Mouse (Mus musculus) c-Kit-negative CD71-positive TER-119-positive erythroid progenitor cells, embryonic 14.5 days (primary cell): Measurements from ENCODE around the gene Nfkb1.

Source experiments
- DNase-seq: peaks from one replicate; pipeline ENCODE4 v3.0.0-alpha.2; 2013; ENCODE audit warnings: low read depth, low spot score

The Nfkb1 gene

DNA sequence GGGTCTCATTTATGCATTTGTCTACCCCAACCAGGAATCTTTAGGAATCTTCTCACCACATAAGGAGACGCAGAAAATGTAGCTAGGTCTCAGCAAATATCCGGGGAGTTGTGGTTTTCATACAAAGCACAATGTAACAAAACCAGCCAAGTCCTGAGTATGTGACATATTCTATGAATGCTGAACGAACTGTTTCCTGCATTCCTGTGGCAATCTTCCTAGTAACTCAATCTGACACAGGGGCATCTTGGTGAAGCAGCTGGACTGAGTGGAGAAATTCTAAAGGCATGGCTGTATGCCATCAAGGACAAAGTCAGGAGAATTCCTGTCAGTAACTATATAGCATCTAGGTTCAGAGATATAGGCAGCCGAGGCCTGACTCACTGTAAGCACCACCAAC, 20.5 kb downstream of the Nfkb1 start:
- DNase-seq: no peak

DNA sequence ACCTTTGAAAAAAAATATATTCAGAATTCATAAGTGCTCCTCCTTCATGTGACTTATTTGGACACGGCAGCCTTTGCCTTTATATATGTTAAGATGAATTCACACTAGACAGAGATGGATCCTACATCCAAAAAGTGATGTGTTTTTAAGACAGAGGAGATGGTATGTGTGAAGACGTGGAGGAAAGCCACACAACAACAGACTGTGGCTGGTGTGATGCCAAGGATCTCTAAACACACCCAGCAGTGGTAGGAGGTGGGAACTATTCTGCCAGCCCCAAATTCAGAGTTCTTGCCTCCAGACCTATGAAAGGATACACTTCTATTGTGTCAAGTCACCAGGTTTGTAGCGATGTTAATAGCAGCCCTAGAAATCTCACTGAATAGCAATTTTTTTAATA, 24.3 kb downstream of the Nfkb1 start:
- DNase-seq: no peak

- no peak for DNase-seq
Observed at GRCm38 (mm10) chr3:135665777-135666259, 25.5 kb downstream of the Nfkb1 start.

- DNase-seq: no peak
Observed at GRCm38 (mm10) chr3:135662139-135662864, 29.0 kb downstream of the Nfkb1 start.

DNA sequence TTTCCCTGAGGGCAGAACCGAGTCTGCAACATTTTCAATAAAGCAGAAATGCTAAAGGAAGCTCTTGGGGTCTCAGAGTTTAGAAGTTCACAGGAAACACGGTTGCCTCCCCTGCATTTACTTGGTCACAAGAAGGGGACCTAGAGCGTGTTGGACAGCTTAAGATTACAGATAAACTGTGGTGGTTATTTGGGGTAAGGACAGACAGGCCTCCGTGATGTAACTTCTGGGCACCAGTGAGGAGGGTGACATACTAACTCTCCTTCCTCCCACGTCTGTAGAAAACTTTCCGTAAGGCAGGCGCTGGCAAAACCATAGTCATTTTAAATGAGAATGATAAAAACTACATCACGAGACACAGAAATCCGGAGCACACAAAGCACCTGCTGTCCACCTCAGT, 29.6 kb downstream of the Nfkb1 start:
- DNase-seq: no peak

DNA sequence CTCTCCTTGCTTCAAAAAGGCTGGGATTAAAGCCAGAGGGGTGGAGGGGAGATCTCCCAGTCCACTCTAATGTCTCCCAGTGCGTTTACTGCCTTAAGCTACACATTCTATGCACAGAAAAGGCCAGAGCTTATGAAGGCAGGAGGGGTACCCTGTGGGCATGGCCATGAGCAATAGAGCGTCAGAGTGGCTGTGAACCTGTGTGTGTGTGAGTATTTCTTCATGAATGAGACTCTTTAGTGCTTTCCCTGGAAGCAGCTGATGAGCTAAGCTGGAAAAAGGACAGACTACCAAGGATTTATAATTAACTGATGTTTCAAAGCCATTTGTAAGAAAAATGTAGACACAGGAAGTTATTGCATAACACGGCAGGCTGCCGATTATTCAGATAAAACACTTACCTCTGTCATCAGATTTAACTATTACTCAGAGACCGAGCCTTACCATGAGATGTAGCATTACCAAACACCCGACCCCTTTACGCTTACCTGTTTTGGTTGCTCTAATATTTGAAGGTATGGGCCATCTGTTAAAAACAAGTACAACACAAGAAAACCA, 32.7 kb downstream of the Nfkb1 start:
- DNase-seq: no peak

GRCm38 (mm10) chr3:135656156-135656555, 35.2 kb downstream of the Nfkb1 start:
- DNase-seq: no peak

DNA sequence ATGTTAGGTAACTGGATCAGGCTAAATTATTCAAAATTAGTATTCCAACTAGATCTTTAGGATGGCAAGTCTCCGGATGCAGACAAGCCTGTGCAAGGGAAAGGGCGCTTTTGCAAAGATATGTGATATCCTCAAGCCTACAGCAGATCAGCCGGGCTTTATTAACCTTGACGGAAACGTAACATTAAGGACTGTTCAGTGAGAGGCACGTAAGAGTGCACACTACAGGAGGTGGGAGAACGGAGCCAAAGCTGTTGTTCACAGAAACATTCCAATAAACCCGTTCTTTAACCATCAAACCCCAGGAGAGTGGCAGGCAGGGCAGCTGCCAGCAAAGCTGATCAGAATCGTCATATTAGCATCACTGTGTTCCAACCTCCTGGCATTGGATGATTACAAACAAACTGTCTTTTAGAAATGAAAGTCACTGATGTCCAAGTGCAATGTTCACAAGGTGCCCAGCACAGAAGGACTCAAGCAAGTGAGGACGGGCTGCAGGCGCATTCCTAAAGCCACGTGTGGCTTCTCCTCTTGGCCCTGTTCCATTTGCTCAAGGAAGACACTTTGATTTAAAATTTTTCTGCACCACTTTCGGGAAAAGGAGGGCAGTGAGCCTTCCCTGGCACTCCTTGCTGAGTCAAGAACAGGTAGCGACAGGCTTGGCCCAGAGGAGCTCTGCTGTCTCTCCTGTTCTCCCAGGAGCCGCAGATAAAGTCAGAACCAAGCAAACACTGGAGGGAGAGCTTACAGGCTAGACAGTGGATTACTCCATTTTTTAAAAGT, 40.4 kb downstream of the Nfkb1 start:
- no peak for DNase-seq

GRCm38 (mm10) chr3:135649809-135650208, 41.5 kb downstream of the Nfkb1 start:
- DNase-seq: no peak

- DNase-seq: no peak
Observed at GRCm38 (mm10) chr3:135648501-135648900, 42.8 kb downstream of the Nfkb1 start.

- DNase-seq: no peak
Observed at GRCm38 (mm10) chr3:135646622-135647021, 44.7 kb downstream of the Nfkb1 start.

GRCm38 (mm10) chr3:135644971-135645370, 46.4 kb downstream of the Nfkb1 start:
- DNase-seq: no peak

- no peak for DNase-seq
Observed at GRCm38 (mm10) chr3:135641623-135641915, 49.8 kb downstream of the Nfkb1 start.

DNA sequence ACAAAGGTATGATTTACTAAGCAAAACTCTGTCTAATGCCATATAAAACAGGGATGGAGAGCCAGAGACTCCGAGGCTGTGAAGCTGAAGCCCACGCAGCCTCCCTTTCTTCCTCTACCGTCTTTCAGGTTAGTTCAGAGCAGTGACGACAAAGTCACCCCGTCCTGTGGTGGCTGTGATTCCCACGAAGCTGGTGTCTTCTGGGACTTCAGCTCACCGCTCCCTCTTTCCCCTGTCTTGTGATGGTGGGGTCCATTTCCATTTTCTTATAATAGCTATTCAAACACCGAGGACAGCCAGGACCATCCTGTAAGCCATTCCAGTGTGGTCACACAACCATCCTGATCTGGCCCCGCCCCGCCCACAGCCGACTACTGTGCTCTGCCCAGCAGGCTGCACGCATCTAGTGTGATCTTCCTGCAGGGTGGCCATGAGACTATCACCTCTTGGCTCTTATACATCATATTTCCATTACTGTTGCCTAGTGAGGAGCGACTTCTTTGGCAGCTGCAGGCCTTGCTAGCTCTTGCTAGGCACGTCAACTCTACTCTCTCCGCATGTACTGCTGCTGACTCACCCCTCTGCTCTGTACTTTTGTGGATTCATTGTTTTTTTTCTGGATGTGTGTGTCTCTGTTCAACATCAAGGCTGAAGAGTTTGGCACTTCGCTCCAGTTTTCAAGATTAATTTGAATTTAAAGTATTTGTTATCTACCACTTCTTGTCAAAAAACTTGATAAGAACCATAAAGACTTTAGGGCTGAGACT, 50.3 kb downstream of the Nfkb1 start:
- DNase-seq: no peak

DNA sequence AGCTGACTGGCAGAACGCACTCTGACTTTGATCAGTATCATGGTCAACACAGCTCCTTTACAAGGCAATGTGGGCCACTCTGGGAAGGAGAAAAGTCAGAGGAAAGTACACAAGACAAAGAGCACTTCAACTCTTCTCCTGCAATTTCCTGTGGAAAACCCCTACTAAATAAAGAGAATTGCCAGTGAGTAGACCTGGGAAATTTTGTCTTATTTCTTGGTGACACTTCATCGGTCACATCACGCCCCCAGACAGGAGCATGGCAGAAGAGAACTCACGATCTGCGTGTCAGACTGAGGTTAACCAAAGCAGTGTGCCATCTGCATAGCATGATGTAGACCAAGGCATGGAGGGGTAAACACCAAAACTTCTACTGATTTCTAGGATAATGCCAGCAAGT, 51.1 kb downstream of the Nfkb1 start:
- no peak for DNase-seq

GRCm38 (mm10) chr3:135637592-135637991, 53.8 kb downstream of the Nfkb1 start:
- no peak for DNase-seq

GRCm38 (mm10) chr3:135636454-135636853, 54.9 kb downstream of the Nfkb1 start:
- DNase-seq: no peak

DNA sequence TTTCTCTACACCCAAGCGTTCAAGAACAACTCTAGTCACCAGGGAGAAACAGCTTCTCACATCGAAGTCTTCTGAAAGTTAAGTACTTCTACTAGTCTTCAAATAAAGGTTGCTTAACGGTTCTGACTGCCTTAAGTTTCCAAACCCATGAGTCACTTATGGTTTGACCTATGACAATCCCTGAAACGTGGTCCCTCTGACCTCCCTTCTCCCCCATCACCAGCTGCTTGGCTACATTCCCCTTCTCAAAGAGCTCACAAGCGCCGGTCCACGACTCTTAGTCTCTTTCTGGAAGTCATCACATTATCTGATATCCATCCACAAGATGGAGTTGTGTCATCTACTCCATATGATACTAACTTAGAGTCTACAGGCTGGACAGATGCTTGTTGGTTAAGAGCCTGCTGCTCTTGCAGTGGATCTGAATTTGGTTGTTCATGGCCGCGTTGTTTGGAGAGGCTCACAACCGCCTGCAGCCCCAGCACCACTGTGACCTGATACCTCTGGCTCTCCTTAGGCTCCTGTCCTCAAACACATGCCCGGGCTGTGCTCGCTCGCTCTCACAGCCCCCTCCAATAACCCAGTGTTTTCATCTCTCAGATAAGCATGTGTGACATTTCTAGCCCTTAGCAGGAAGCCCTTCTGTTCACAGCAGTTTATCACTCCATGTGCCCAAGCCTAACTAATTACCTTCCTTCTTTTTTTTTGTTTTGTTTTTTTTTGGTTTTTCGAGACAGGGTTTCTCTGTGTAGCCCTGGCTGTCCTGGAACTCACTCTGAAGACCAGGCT, 55.5 kb downstream of the Nfkb1 start:
- DNase-seq: no peak

DNA sequence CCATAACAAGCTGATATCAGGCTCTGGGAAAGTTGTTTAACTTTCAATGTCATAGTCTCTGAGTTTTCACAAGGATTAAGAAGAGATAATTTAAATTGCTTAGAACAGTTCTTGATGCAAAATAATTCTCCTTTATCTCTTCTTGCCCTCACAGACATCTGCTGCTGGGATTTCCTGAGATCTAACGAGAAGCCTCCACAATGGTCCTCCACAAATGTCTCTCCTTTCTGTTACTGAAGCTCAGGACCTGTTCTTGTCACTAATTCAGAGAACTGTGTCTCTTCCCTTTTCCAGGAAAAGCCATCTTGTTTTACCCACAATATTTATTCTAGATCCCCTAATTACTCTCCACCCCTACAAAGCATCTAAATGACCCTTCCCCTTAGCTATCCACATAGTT, 56.3 kb downstream of the Nfkb1 start:
- no peak for DNase-seq

GRCm38 (mm10) chr3:135634275-135634674, 57.1 kb downstream of the Nfkb1 start:
- no peak for DNase-seq

DNA sequence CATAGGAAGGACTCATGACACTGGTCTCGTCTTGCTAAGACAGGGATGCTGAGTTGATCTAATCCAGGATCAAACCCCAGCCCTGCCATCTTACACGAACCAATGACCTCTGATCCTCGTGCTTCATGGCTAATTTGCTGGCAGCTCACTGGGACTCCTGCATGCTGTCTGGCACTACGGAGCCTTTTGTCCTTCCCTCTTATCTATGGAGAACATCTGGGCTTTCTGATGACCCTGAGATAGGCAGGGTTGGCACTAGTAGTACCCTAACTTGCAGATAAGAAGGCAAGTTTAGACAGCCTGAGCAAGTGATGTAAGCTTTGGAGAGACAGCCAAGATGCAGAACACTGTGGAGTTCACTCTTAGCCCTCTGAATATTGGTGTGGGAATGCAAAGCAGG, 59.5 kb downstream of the Nfkb1 start:
- no peak for DNase-seq
